Mouse (Mus musculus) kidney, embryonic 16.5 days (tissue): Measurements from ENCODE around the gene Ppp1r1c. TPM values are rescaled to one million over a fixed set of nuclear protein-coding genes. Genes with fewer than 3 reads are reported as not detected.

Source experiments
- ATAC-seq: fragments of 200-750 bp; cut with Nextera tagmentation; 2 replicates; pipeline ENCODE4 v1.8.0; 2017; ENCODE audit warnings: moderate TSS enrichment; ENCODE audit not compliant: low FRiP score, low TSS enrichment
- H3K27ac ChIP-seq: fragments of 300-500 bp; sonication (generic); 2 replicates; pipeline ENCODE4 v1.5.1; 2014; ENCODE audit warnings: low read length
- H3K27me3 ChIP-seq: fragments of 300-500 bp; sonication (generic); 2 replicates; pipeline ENCODE4 v1.6.1; 2014; ENCODE audit warnings: low read length, control low read depth, mixed read lengths; ENCODE audit not compliant: insufficient read depth
- H3K36me3 ChIP-seq: fragments of 300-500 bp; sonication (generic); 2 replicates; pipeline ENCODE4 v1.6.1; 2014; ENCODE audit warnings: low read length, control low read depth, mixed read lengths; ENCODE audit not compliant: insufficient read depth
- H3K4me1 ChIP-seq: fragments of 300-500 bp; sonication (generic); 2 replicates; pipeline ENCODE4 v1.6.1; 2014; ENCODE audit warnings: low read length, control low read depth, mixed read lengths; ENCODE audit not compliant: insufficient read depth
- H3K4me2 ChIP-seq: fragments of 300-500 bp; sonication (generic); replicated peaks from 2 replicates; pipeline ENCODE4 v1.6.1; 2014; ENCODE audit warnings: low read depth, low read length
- H3K4me3 ChIP-seq: fragments of 300-500 bp; sonication (generic); 2 replicates; pipeline ENCODE4 v1.5.1; 2014; ENCODE audit warnings: mild to moderate bottlenecking, low read length
- H3K9ac ChIP-seq: fragments of 300-500 bp; sonication (generic); replicated peaks from 2 replicates; pipeline ENCODE4 v1.6.1; 2014; ENCODE audit warnings: low read length
- H3K9me3 ChIP-seq: fragments of 300-500 bp; sonication (generic); 2 replicates; pipeline ENCODE4 v1.6.1; 2016; ENCODE audit warnings: low read length, control low read depth
- WGBS: fragments of 180-500 bp; shearing (Covaris S2); extraction: QIAGEN DNeasy Blood & Tissue Kit; methylation state at CpG from one replicate; pipeline ENCODE4 v1.1.7; 2014; 5-methylcytosine and 5-hydroxymethylcytosine counted together
- polyA plus RNA-seq: library from polyadenylated mRNA; unstranded; fragments of >200 nt; fragmentation: Nextera tagmentation; extraction: Ambion mirVana; gene quantifications from 2 replicates; pipeline ENCODE4 v1.2.1, GENCODE M21; 2015

The Ppp1r1c gene
- polyA plus RNA-seq, 1 experiment from 2014 or later: not detected

- Histone ChIP-seq H3K4me1 (no peaks in the 10 kb centered on the region), H3K36me3 (no peaks in the 10 kb centered on the region), H3K9me3 (no peaks in the 10 kb centered on the region), H3K4me3 (no peak overlapping the region), H3K9ac (no peak overlapping the region), H3K4me2 (no peak overlapping the region), H3K27ac (no peak overlapping the region), H3K27me3 (no peaks in the 10 kb centered on the region)
- ATAC-seq: no peak
- WGBS: 71% methylated on average over 1 of the region's 1 CpGs
Observed at GRCm38 (mm10) chr2:79722415-79722814, 14.8 kb downstream of the Ppp1r1c start.

DNA sequence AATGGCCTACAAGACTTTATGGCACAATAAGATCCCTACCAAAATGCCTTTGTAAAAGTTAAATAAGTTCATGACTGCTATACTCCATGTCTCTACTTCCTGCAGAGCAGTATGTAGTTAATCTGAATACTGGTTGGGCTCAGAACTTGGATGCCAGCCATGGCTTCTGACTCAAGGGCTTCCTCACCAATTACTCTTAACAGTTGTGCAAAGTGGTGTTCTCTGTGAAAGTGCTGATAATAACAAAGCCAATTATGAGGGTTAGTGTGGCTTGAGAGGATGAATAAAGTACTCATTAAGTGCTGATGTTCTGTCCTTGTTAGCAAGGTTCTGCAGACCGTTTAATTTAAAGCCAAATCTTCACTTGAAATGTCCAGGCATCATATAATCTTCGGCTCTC is 31.4 kb downstream of the Ppp1r1c start:
- H3K36me3 ChIP-seq: no peaks in the 10 kb centered on the region
- no peaks in the 10 kb centered on the region for H3K4me1 ChIP-seq
- 79% methylated on average over 2 of the region's 2 CpGs for WGBS
- H3K9ac ChIP-seq: no peak overlapping the region
- no peak overlapping the region for H3K27ac ChIP-seq
- H3K27me3 ChIP-seq: no peaks in the 10 kb centered on the region
- H3K4me3 ChIP-seq: no peak overlapping the region
- ATAC-seq: peak; percentile 54
- H3K4me2 ChIP-seq: no peak overlapping the region
- peaks cover 7% of the 10 kb centered on the region for H3K9me3 ChIP-seq

DNA sequence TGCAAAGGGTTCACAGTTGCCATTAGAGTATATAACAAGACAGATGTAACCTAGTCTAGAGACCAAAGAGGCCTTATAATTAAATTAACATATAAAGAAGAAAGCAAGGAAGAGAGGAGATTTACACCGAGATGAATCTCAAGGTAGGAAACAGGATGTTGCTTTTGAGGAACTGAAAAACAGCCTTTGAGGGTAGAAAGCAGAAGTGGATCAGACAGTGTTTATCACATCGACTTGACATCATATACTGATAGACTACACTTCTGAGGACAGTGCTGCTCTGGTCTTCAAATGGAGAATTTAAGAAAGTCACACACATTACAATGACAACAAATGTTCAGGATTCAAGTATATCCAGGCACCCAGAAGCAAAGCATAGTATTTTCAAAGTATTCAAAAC is 34.4 kb downstream of the Ppp1r1c start:
- no peak overlapping the region for H3K4me2 ChIP-seq
- no peak overlapping the region for H3K9ac ChIP-seq
- ATAC-seq: no peak
- H3K4me3 ChIP-seq: no peak overlapping the region
- H3K27me3 ChIP-seq: no peaks in the 10 kb centered on the region
- H3K9me3 ChIP-seq: peaks cover 4% of the 10 kb centered on the region
- H3K4me1 ChIP-seq: no peaks in the 10 kb centered on the region
- H3K27ac ChIP-seq: no peak overlapping the region
- WGBS: 75% methylated on average over 2 of the region's 2 CpGs
- H3K36me3 ChIP-seq: no peaks in the 10 kb centered on the region

DNA sequence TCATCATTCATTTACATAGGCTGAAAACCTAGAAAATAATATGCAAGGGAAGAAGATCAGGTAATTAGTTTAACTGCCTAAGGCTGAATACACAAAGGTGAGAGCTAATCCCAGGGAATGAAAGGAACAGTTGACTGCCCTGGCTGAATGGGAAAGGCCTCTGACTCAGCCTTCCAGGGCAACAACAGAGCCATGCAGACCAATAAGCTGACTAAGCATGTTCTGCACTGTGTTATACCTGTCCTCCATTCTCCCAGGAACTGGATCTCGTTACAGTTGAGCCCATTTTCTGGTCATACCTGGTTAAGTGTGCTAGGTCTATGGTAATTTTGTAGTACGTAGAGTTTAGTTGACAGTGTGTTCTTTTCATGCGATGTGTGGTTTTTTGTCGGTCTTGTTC is 36.6 kb downstream of the Ppp1r1c start:
- no peak overlapping the region for H3K4me3 ChIP-seq
- WGBS: 93% methylated on average over 4 of the region's 4 CpGs
- no peak for ATAC-seq

GRCm38 (mm10) chr2:79751685-79752084 is 44.1 kb downstream of the Ppp1r1c start:
- ATAC-seq: no peak
- no peaks in the 10 kb centered on the region for H3K4me1 ChIP-seq
- 76% methylated on average over 3 of the region's 3 CpGs for WGBS

More for the DNA sequence above, 36.6 kb downstream of the Ppp1r1c start:
- Histone ChIP-seq H3K27ac (no peak overlapping the region), H3K9ac (no peak overlapping the region), H3K4me1 (no peaks in the 10 kb centered on the region), H3K36me3 (no peaks in the 10 kb centered on the region), H3K4me2 (no peak overlapping the region), H3K9me3 (no peaks in the 10 kb centered on the region), H3K27me3 (no peaks in the 10 kb centered on the region)

DNA sequence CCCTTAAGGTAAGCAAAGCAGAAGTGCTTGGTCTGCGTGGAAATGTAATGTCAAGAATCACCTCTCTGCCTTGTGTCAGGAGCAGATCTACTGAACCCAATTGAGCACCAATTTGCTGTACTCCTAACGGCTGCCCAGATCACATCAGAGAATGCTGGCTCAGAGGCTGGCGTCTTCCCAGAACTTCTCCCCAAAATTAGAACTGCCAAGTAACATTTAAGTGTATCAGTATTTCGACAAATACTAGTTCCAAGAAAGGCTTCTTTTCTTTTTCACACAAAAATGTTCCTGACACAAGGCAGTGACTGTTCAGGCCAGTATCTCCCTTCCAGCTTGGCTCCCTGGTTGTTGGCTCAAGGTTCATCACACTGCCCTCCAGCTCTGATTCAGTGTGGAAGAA is 52.4 kb downstream of the Ppp1r1c start:
- Histone ChIP-seq H3K4me3 (no peak overlapping the region), H3K4me2 (no peak overlapping the region), H3K9ac (no peak overlapping the region), H3K36me3 (no peaks in the 10 kb centered on the region), H3K9me3 (no peaks in the 10 kb centered on the region), H3K27ac (no peak overlapping the region), H3K4me1 (0 out of 2 replicates have a peak, but pooled peaks cover 4% of the 10 kb centered on the region), H3K27me3 (no peaks in the 10 kb centered on the region)
- ATAC-seq: no peak
- 84% methylated on average over 4 of the region's 4 CpGs for WGBS

More at GRCm38 (mm10) chr2:79751685-79752084, 44.1 kb downstream of the Ppp1r1c start:
- H3K9ac ChIP-seq: no peak overlapping the region
- no peaks in the 10 kb centered on the region for H3K9me3 ChIP-seq
- no peaks in the 10 kb centered on the region for H3K27me3 ChIP-seq
- no peak overlapping the region for H3K4me2 ChIP-seq
- no peak overlapping the region for H3K4me3 ChIP-seq
- no peaks in the 10 kb centered on the region for H3K36me3 ChIP-seq
- H3K27ac ChIP-seq: no peak overlapping the region

DNA sequence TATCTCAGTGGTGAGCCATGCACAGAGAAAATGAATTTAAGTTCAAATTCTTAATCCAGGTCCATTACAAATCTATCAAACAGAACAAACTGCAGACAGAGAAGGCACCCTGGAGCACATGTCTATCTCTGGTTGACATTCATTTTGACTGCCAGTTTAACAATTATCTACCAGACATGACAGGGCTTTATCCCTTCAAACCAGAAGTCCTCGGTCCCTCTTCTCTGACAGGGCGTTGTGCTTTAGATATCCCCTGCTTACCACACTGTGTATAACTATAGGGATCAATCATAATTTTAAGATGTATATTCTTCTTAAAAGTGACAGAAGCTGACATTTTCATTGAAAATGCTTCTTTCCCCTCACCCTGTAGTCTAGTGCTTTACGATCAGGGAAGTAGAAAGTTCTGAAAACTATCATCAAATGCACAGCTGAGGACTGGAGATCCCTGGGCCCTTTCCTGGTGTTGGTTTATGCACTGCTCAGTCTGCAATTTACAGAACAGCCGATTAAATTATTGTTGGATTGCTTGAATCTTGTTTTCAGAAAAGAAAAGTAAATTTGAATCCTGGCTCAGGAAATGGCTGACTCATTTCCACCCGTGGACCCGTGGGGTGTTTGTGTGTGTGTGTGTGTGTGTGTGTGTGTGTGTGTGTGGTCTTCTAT is 55.3 kb downstream of the Ppp1r1c start:
- no peak overlapping the region for H3K9ac ChIP-seq

GRCm38 (mm10) chr2:79765032-79765431 is 57.5 kb downstream of the Ppp1r1c start:
- Histone ChIP-seq H3K27me3 (no peaks in the 10 kb centered on the region), H3K36me3 (no peaks in the 10 kb centered on the region), H3K4me3 (no peak overlapping the region), H3K9ac (no peak overlapping the region), H3K27ac (peak overlapping the region; percentile 43; the same call in 1 of the 2 replicates), H3K9me3 (no peaks in the 10 kb centered on the region), H3K4me1 (0 out of 2 replicates have a peak, but pooled peaks cover 6% of the 10 kb centered on the region), H3K4me2 (no peak overlapping the region)
- no peak for ATAC-seq
- 56% methylated on average over 3 of the region's 3 CpGs for WGBS

More for the DNA sequence above, 55.3 kb downstream of the Ppp1r1c start:
- Histone ChIP-seq H3K4me3 (no peak overlapping the region), H3K27me3 (no peaks in the 10 kb centered on the region), H3K9me3 (no peaks in the 10 kb centered on the region), H3K4me2 (no peak overlapping the region), H3K36me3 (no peaks in the 10 kb centered on the region), H3K27ac (no peak overlapping the region), H3K4me1 (0 out of 2 replicates have a peak, but pooled peaks cover 6% of the 10 kb centered on the region)
- WGBS: 67% methylated on average over 6 of the region's 6 CpGs
- no peak for ATAC-seq

DNA sequence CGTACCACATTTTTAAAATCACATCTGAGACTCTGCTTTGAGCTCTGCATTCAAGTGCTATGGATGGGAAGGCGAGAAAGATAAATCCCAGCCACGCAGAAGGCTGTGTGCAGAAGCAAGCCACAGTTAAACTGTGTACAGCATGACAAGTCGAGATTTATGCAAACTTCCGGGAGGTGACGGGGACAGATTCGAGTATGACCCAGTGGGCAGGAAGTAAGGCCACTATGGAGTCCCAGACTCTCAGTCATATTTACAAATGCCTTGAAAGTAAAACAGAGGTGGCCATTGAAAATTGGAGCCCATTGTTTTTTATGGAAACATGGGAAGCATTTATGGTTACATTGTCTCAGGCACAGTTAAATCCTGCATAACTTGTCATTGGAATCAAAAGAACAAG is 58.1 kb downstream of the Ppp1r1c start:
- 37% methylated on average over 7 of the region's 7 CpGs for WGBS
- H3K9me3 ChIP-seq: no peaks in the 10 kb centered on the region
- H3K27ac ChIP-seq: no peak overlapping the region

GRCm38 (mm10) chr2:79768625-79769024 is 61.0 kb downstream of the Ppp1r1c start:
- Histone ChIP-seq H3K27me3 (no peaks in the 10 kb centered on the region), H3K4me2 (no peak overlapping the region), H3K27ac (no peak overlapping the region), H3K4me3 (no peak overlapping the region), H3K9ac (no peak overlapping the region), H3K4me1 (0 out of 2 replicates have a peak, but pooled peaks cover 6% of the 10 kb centered on the region), H3K36me3 (no peaks in the 10 kb centered on the region), H3K9me3 (no peaks in the 10 kb centered on the region)
- ATAC-seq: no peak
- 85% methylated on average over 2 of the region's 2 CpGs for WGBS

More for the DNA sequence above, 58.1 kb downstream of the Ppp1r1c start:
- Histone ChIP-seq H3K4me1 (0 out of 2 replicates have a peak, but pooled peaks cover 6% of the 10 kb centered on the region), H3K27me3 (no peaks in the 10 kb centered on the region), H3K9ac (no peak overlapping the region), H3K4me3 (no peak overlapping the region), H3K4me2 (no peak overlapping the region), H3K36me3 (no peaks in the 10 kb centered on the region)
- peak; percentile 76; the same call in 1 of the 2 replicates for ATAC-seq
